Mouse (Mus musculus): ENCODE data around the gene Xndc1.

DNA sequence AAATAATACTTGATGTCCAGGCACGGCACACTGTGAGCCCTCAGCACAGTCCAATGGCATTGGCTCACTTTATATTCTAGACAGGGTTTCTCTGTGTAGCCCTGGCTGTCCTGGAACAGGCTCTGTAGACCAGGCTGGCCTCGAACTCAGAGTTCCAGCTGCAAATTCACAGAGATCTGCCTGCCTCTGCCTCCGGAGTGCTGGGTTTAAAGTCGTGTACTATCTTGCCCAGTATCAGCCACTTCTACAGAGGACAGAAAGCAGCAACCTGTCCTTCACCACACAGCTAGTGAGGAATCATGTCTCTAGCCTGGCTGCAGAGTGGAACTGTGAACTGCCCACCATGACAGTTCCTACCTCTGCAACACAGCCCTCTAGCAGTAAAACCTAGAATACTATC lies 44.4 kb downstream of the Xndc1 start:
- TF ChIP-seq TAL1 (IDR thresholded peaks at IDR 0.05; ENCODE audit: low read length) = no peak
- TF ChIP-seq GATA1 (IDR thresholded peaks at IDR 0.05; ENCODE audit: low read length) = no peak
